Mouse (Mus musculus) bone marrow macrophage, adult 2 months (primary cell): ENCODE data around the gene Rras.

Source experiments
- CTCF ChIP-seq: IDR thresholded peaks from 2 replicates; pipeline ENCODE4 v1.5.1; 2012; ENCODE audit warnings: low read depth, mild to moderate bottlenecking, low read length, moderate library complexity
- POLR2A ChIP-seq: IDR thresholded peaks from 2 replicates; pipeline ENCODE4 v1.6.1; 2012; ENCODE audit warnings: mild to moderate bottlenecking, low read depth, low read length, borderline replicate concordance

DNA sequence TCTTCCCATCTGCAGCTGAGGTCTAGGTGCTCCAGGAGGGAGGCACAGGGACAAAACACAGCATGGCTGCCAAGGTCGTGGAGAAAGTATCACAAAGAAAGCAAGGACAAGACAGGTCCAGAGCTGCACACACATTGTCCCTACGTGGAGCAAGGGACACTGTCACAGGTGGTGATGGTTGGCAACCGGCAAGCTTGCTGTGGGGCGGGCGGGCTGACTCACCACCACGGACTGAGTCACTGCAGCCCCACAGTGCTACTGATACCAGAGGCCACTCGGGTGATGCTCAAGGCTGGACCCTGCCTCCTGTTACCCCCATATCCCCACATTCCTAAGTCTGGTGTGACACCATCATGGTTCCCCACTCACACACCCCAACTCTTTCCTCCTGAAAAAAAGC lies 15.3 kb upstream of the Rras start:
- TF ChIP-seq CTCF, result no peak
- TF ChIP-seq POLR2A, result no peak
